In the genomic region with DNA sequence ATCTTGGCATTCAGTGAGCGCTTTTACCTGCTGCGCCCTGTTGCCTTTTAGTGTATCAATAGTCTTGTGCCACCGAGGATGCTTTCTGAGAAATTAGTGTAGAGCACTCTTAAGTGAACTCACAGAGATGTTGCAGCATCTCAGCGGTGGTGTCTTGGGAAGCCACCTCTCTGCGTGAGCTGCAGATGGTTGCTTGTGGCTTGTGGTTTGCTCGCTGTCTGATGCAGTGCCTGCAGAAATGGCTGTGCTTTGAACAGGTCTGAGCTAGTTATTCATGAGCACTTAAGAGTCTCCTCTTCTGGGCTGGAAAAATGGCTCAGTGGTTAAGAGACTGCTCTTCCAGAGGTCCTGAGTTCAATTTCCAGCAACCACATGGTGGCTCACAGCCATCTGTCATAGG, we compare ENCODE assay signal across 35 mouse cellular contexts. TPM values are rescaled to one million over a fixed set of nuclear protein-coding genes. Genes with fewer than 3 reads are reported as not detected.
DNase-seq lines count a peak whose midpoint lies in the region; ATAC-seq lines count a peak whose summit lies in the region.
"Had no signal": no experiment of that assay in that cellular context is flagged by ENCODE, and none has a peak within 500 bp of the region (broad histone marks: within the 10 kb centered on the region; RNA-seq: fewer than 3 reads in every experiment).

No protein-coding gene starts in this region.

- no peak for ATAC-seq in midbrain, embryonic 11.5 days (ENCODE audit: low FRiP score)
- ATAC-seq in midbrain, embryonic 16.5 days: no peak
- no peak for ATAC-seq in CD4-positive, CD25-positive, alpha-beta regulatory T cell, adult 4 months
- ATAC-seq in erythroid progenitor cell, adult 5-6 weeks (replicated peaks; ENCODE audit: low FRiP score, poor library complexity, severe bottlenecking): no peak
- ATAC-seq: forebrain, embryonic 14.5 days; forebrain, postnatal 0 days; hindbrain, embryonic 16.5 days had no signal

- no peaks in the 10 kb centered on the region for H3K27me3 ChIP-seq in midbrain, embryonic 11.5 days (ENCODE audit: control insufficient read depth, insufficient read depth, low read length)
- no peaks in the 10 kb centered on the region for H3K27me3 ChIP-seq in midbrain, embryonic 16.5 days (ENCODE audit: control insufficient read depth, insufficient read depth, low read depth, low read length)
- H3K27me3 ChIP-seq: embryonic facial prominence, embryonic 13.5 days; hindbrain, embryonic 13.5 days had no signal

- DNase-seq in midbrain, embryonic 11.5 days (ENCODE audit: low spot score, missing footprints): peak; percentile 17
- peak; percentile 24 for DNase-seq in T-cell, adult 2 months (ENCODE audit: low spot score)
- peak; percentile 34 to 39 for DNase-seq in thymus, postnatal 10 days (ENCODE audit: low spot score in 2 of 2)
- DNase-seq in thymus, postnatal 36 days: peak; percentile 25 to 52
- DNase-seq in cerebellum, adult 8-10 months: no peak
- DNase-seq: adrenal gland, adult 2 months; adrenal gland, postnatal 14 days; B cell, adult 2 months; cerebellum, adult 11 months; cerebellum, adult 2 months; cerebellum, postnatal 10 days; cerebellum, postnatal 36 days; embryo, embryonic 11 days; forebrain, postnatal 0 days; gastrocnemius, adult 2 months; gastrocnemius, postnatal 14 days; heart, adult 11 months; heart, postnatal 36 days had no signal

- 97% methylated on average over 6 of the region's 6 CpGs for WGBS in midbrain, embryonic 11.5 days
- 95% methylated on average over 6 of the region's 6 CpGs for WGBS in midbrain, embryonic 16.5 days

- no peak overlapping the region for H3K9ac ChIP-seq in midbrain, embryonic 11.5 days (ENCODE audit: low read length)
- no peak overlapping the region for H3K9ac ChIP-seq in midbrain, embryonic 16.5 days (ENCODE audit: low read depth, low read length)
- H3K9ac ChIP-seq: embryonic facial prominence, embryonic 13.5 days; forebrain, postnatal 0 days; hindbrain, embryonic 13.5 days had no signal

- H3K27ac ChIP-seq in midbrain, embryonic 11.5 days (ENCODE audit: low read depth, low read length): no peak overlapping the region
- H3K27ac ChIP-seq in midbrain, embryonic 16.5 days (ENCODE audit: low read length): no peak overlapping the region
- H3K27ac ChIP-seq: embryonic facial prominence, embryonic 10.5 days; embryonic facial prominence, embryonic 13.5 days; forebrain, embryonic 10.5 days; gastrocnemius, adult 2 months; hindbrain, embryonic 10.5 days; hindbrain, embryonic 13.5 days had no signal

- peaks cover 31% of the 10 kb centered on the region for H3K36me3 ChIP-seq in midbrain, embryonic 11.5 days (ENCODE audit: control insufficient read depth, insufficient read depth, low read length)
- H3K36me3 ChIP-seq in midbrain, embryonic 16.5 days (ENCODE audit: control insufficient read depth, insufficient read depth, low read length): peaks cover 21% of the 10 kb centered on the region

- H3K9me3 ChIP-seq in midbrain, embryonic 11.5 days (ENCODE audit: control insufficient read depth, low read length): no peaks in the 10 kb centered on the region
- no peaks in the 10 kb centered on the region for H3K9me3 ChIP-seq in midbrain, embryonic 16.5 days (replicated peaks; ENCODE audit: control insufficient read depth, low read length, poor library complexity, severe bottlenecking)
- H3K9me3 ChIP-seq: embryonic facial prominence, embryonic 10.5 days; embryonic facial prominence, embryonic 13.5 days; forebrain, embryonic 10.5 days; hindbrain, embryonic 10.5 days; hindbrain, embryonic 13.5 days had no signal

- no peak overlapping the region for H3K4me3 ChIP-seq in midbrain, embryonic 11.5 days (ENCODE audit: low read depth, low read length)
- H3K4me3 ChIP-seq in midbrain, embryonic 16.5 days (ENCODE audit: low read depth, low read length): no peak overlapping the region
- H3K4me3 ChIP-seq: embryonic facial prominence, embryonic 10.5 days; embryonic facial prominence, embryonic 13.5 days; erythroblast, embryonic 14.5 days; forebrain, embryonic 10.5 days; gastrocnemius, adult 2 months; hindbrain, embryonic 10.5 days; hindbrain, embryonic 13.5 days had no signal

- H3K4me2 ChIP-seq in midbrain, embryonic 11.5 days: no peak overlapping the region
- no peak overlapping the region for H3K4me2 ChIP-seq in midbrain, embryonic 16.5 days (ENCODE audit: low read length)
- H3K4me2 ChIP-seq: embryonic facial prominence, embryonic 13.5 days; heart, embryonic 11.5 days; hindbrain, embryonic 13.5 days had no signal

- no peaks in the 10 kb centered on the region for H3K4me1 ChIP-seq in midbrain, embryonic 11.5 days (ENCODE audit: control insufficient read depth, insufficient read depth, low read length)
- H3K4me1 ChIP-seq in midbrain, embryonic 16.5 days (ENCODE audit: control insufficient read depth, insufficient read depth, low read length): no peaks in the 10 kb centered on the region
- H3K4me1 ChIP-seq: embryonic facial prominence, embryonic 13.5 days; hindbrain, embryonic 10.5 days; hindbrain, embryonic 13.5 days had no signal

RNA-seq across cellular contexts. Expression of a gene that starts 8.1 kb away (rescaled TPM):
- polyA plus RNA-seq in midbrain, embryonic 11.5 days (2014; fragmentation: Nextera tagmentation; extraction: Ambion mirVana): 70.1 and 70.2 TPM in 2 replicates
- polyA plus RNA-seq in midbrain, embryonic 16.5 days (2015; fragmentation: Nextera tagmentation; extraction: Ambion mirVana): 40.0 and 42.2 TPM in 2 replicates
- 10 to 100 TPM; 43.5 to 65.7 TPM for polyA plus RNA-seq in CD4-positive, CD25-positive, alpha-beta regulatory T cell, adult 4 months (2017; shearing (Covaris generic))
- 13.4 and 15.9 TPM in 2 replicates for total RNA-seq in erythroid progenitor cell, adult 5-6 weeks (2015; ENCODE audit: low replicate concordance)
- 12.6 and 25.5 TPM in 2 replicates for total RNA-seq in erythroid progenitor cell, adult 5-6 weeks (2017; ENCODE audit: low replicate concordance)

RNA-seq across cellular contexts. Expression of a gene that starts 9.5 kb away (rescaled TPM):
- 28.4 and 33.0 TPM in 2 replicates for polyA plus RNA-seq in midbrain, embryonic 11.5 days (2014; fragmentation: Nextera tagmentation; extraction: Ambion mirVana)
- 16.7 and 17.5 TPM in 2 replicates for polyA plus RNA-seq in midbrain, embryonic 16.5 days (2015; fragmentation: Nextera tagmentation; extraction: Ambion mirVana)
- 1 to 10 TPM; 6.9 to 8.2 TPM for polyA plus RNA-seq in CD4-positive, CD25-positive, alpha-beta regulatory T cell, adult 4 months (2017; shearing (Covaris generic))
- total RNA-seq in erythroid progenitor cell, adult 5-6 weeks (2015; ENCODE audit: low replicate concordance): 10.1 and 26.8 TPM in 2 replicates
- 24.1 and 26.5 TPM in 2 replicates for total RNA-seq in erythroid progenitor cell, adult 5-6 weeks (2017; ENCODE audit: low replicate concordance)

RNA-seq across cellular contexts. Expression of a gene that starts 38.8 kb away (rescaled TPM):
- polyA plus RNA-seq in midbrain, embryonic 11.5 days (2014; fragmentation: Nextera tagmentation; extraction: Ambion mirVana): 11.3 and 11.7 TPM in 2 replicates
- 1.4 and 2.3 TPM in 2 replicates for polyA plus RNA-seq in midbrain, embryonic 16.5 days (2015; fragmentation: Nextera tagmentation; extraction: Ambion mirVana)
- polyA plus RNA-seq in CD4-positive, CD25-positive, alpha-beta regulatory T cell, adult 4 months (2017; shearing (Covaris generic)): not detected
- total RNA-seq in erythroid progenitor cell, adult 5-6 weeks (2015; ENCODE audit: low replicate concordance): not detected in 2 replicates
- not detected in 2 replicates for total RNA-seq in erythroid progenitor cell, adult 5-6 weeks (2017; ENCODE audit: low replicate concordance)
- total RNA-seq: adrenal gland, adult 2 months; adrenal gland, postnatal 14 days; adrenal gland, postnatal 4 days; gastrocnemius, adult 2 months; gastrocnemius, postnatal 14 days; gastrocnemius, postnatal 4 days; heart, adult 8-10 months; heart, postnatal 36 days had no signal
- polyA plus RNA-seq: adrenal gland, adult 2 months; cerebellum, adult 2 months; erythroblast, embryonic 14.5 days; heart, embryonic 14.5 days; heart, postnatal 0 days had no signal
